Mouse (Mus musculus): ENCODE measurements around the gene Kdm6b.

Kdm6b gene

DNA sequence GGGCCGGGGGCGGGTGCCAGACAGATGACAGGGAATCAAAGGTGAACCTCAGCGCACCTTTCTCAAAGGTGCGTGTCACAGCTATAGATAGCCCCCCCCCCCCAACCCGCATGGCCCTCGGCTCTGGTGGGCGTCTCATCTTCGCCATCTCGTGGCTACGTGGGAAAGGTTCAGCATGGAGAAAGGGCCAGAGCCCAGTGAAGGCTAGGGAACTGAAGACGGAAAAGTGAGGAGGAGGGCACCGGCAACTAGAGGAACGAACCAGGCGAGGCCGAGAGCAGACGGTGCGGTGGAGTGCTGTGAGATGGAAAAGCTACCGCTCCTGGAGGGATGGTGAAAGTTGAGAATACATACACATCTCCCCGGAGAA, 6.0 kb upstream of the Kdm6b start:
- peak in 1 of 2 experiments; percentile 35 for DNase-seq (ENCODE audit: low spot score in 2 of 2)

DNA sequence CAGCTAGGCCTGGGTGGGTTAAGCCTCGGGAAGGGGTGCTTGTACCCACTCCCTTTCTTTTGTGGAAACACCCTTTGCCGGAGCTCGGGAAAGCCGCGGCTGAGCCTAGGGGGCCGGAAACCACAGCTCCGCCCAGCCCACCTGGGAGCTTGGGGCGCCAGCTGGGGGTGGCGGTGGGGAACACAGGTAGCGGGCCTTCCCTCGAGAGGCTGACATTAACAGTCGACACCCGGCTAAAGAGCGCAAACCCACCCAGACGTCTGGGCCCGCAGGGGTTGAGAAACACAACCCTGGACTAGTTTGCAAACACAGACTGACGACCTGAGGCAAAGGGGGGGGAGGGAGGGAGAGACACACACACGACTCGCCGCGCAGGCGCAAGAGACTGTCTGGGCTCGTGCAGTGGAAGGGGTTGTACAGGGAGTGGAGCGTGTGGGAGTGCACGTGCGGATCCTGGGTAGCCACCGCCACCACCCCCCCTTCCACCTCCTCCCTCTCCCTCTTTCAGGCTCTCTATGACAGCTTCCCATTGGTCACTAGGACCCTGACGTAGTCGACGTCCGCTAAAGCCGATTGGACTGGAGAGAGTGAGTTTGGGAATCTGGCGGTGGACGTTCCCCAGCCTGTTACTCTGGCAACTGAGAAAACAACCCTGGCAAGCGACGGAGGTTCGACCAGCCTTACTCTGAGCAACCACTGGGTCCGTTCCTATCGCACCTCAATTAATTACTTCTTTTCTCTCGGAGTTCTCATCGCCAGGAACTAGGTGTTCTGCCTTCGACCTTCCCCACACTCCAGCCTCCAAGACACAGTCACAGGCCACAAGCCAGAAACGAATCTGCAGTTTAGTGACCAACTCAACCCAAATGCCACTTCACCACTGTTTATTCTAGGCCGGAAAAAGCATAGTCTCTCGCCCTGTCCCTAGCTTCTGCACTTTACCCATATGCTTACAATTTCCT, 5.3 kb upstream of the Kdm6b start:
- DNase-seq (ENCODE audit: low spot score in 2 of 2) = peak; percentile 91

GRCm38 (mm10) chr11:69417449-69418384, 4.2 kb upstream of the Kdm6b start:
- DNase-seq (ENCODE audit: low spot score in 2 of 2) = peak; percentile 94 to 97

GRCm38 (mm10) chr11:69416921-69417448, 3.5 kb upstream of the Kdm6b start:
- no peak for DNase-seq (ENCODE audit: low spot score in 2 of 2)

DNA sequence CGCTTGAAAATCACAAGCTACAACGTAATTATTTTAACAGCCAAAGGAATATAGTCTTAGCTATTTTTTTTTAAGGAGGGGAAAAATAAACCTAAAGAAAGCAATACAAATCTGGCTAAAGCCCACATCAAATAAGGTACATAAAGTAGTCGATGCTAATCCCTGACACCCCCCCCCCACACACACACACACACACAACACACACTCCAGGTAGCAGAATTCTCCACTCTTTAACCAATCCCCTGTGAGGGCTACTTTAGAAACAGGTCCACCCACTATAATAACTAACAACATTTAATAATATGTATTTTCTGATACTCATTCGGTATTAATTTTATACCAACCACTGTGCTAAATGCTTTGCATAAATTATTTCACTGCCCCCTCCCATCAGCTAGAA, 3.0 kb upstream of the Kdm6b start:
- DNase-seq (ENCODE audit: low spot score in 2 of 2) = no peak

- DNase-seq (ENCODE audit: low spot score in 2 of 2) = peak in 1 of 2 experiments; percentile 51
Measured at GRCm38 (mm10) chr11:69415668-69416451, 2.4 kb upstream of the Kdm6b start.

GRCm38 (mm10) chr11:69415327-69415667, 1.8 kb upstream of the Kdm6b start:
- peak in 1 of 2 experiments; percentile 63 for DNase-seq (ENCODE audit: low spot score in 2 of 2)

GRCm38 (mm10) chr11:69414421-69415326, 1.2 kb upstream of the Kdm6b start:
- peak in 1 of 2 experiments; percentile 15 for DNase-seq (ENCODE audit: low spot score in 2 of 2)

GRCm38 (mm10) chr11:69412548-69412947, 927 bp downstream of the Kdm6b start:
- no peak for DNase-seq (ENCODE audit: low spot score in 2 of 2)

DNA sequence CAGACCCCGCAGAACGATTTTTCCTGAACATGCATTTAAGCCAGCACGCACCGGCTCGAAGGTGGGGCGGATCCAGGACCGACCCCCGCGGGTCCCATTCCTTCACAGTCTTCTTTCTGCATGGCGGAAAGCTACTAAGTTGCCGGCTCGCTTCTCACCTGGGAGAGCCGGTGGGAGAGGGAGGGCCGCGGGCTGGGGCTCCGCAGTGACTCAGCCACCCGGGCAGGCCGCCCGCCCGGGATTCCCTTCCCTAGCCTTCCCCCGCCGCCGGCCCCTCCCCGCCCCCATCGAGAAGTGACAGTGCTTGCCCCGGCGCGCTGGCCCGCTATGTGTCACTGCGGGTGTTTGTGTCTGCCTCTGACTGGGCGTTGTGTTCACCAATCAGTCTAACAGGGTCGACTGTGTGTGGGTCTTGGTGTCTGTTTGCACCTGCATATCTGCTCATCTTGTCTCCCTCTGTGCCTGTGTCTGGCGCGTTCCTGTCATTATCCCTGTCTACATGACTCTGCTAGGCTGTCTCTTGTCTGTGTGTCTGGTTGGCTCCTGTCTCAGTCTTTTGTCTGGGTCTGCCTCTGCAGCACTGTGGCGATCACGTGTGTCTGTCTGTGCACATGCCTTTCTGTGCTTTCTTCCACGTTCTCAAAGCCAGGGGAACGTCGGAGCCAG, 1.8 kb downstream of the Kdm6b start:
- DNase-seq (ENCODE audit: low spot score in 2 of 2) = no peak

DNA sequence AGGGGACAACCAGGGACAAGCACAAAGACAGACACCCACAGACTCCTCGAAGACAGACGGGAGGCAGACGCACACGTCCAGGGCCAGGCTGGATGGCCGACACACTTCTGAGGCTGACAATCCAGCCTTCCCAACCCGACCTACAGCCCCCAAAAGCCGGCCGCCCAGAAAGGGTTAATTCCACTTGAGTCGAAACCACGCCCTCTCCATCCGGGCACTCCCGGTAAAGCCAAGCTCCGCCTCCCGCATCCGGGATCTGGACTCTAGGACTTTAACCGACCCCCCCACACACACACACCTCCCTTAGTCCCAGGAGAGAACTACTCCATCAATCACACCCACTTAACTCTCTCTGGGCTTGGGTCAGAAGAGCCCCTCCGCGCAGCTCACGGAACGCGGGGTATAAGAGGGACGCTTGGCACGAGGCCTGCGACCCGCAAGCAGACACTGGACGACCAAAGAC, 2.4 kb downstream of the Kdm6b start:
- DNase-seq (ENCODE audit: low spot score in 2 of 2) = peak; percentile 91 to 98

- no peak for DNase-seq (ENCODE audit: low spot score in 2 of 2)
Measured at GRCm38 (mm10) chr11:69410310-69411072, 3.0 kb downstream of the Kdm6b start.

DNA sequence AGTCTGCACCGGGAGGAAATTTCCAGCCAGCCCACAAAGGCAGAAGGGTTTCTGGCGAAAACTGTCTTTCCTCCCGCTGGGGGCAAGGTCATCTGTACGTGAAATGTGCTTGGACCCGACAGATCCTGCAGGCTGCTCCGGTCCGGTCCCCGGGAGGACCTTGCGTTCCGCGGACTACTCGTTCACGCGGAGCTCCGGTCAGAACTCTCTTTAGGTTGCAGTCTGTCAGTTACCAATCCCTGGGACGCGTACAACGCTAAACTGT, 3.5 kb downstream of the Kdm6b start:
- no peak for DNase-seq (ENCODE audit: low spot score in 2 of 2)

- peak in 1 of 2 experiments; percentile 73 for DNase-seq (ENCODE audit: low spot score in 2 of 2)
Measured at GRCm38 (mm10) chr11:69409378-69410044, 4.0 kb downstream of the Kdm6b start.

GRCm38 (mm10) chr11:69408541-69409377, 4.7 kb downstream of the Kdm6b start:
- DNase-seq (ENCODE audit: low spot score in 2 of 2) = peak in 1 of 2 experiments; percentile 74

GRCm38 (mm10) chr11:69407724-69408004, 5.8 kb downstream of the Kdm6b start:
- DNase-seq (ENCODE audit: low spot score in 2 of 2) = no peak

DNA sequence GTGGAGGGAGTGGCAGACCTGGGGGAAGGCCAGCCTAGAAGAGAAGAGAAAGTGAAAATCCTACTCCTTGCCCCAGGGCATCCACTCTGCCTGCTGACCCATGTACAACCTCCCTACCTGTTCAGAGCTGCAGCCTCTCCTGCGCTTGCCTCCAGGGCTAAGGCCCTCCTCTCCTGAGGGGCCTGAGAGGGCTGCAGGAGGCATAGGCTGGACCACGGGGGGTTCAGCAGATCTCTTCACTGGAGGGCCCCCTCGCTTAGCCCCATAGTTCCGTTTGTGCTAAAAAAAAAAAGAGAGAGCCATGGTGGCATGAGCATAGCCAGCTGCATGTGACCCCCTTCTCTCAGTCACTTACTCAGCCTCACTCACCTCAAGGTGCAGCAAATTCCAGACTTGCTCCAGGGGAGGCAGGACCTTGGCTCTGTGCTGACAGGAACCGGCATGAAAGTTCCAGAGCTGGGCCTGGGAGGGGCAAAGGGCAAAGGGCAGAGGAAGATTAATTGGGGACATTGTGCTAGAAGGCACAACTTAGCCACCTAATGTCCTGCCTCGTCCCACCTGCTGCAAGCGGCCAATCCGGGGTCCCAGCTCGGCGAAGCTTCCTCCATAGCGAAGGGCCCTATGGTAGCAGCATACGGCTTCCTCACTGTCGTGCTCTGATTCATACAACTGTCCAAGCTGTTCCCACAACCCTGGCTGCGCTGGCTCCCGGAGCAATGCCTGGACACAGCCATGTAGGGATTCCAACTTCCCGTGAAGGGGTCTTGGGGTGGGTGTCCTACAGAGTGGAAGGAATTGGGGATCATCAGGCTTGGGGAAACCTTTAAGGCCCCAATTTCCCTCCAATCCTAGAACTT, 6.4 kb downstream of the Kdm6b start:
- no peak for DNase-seq (ENCODE audit: low spot score in 2 of 2)
